Mouse (Mus musculus): ENCODE measurements around the gene Tmcc2.

The Tmcc2 gene

GRCm38 (mm10) chr1:132390691-132391579, at the start of gene Tmcc2:
Gene Tmcc2, minus strand, starts transcription at chr1:132391281.
- DNase-seq = peak; percentile 55

- no peak for DNase-seq
These were observed 46.3 kb upstream of the Tmcc2 start for GRCm38 (mm10) chr1:132437389-132437788.

- no peak for DNase-seq
These were observed 45.9 kb upstream of the Tmcc2 start for GRCm38 (mm10) chr1:132436960-132437359.

- no peak for DNase-seq
These were observed 45.4 kb upstream of the Tmcc2 start for GRCm38 (mm10) chr1:132436320-132436958.

- no peak for DNase-seq
These were observed 43.0 kb upstream of the Tmcc2 start for GRCm38 (mm10) chr1:132434032-132434431.

GRCm38 (mm10) chr1:132433349-132433748, 42.3 kb upstream of the Tmcc2 start:
- DNase-seq = peak; percentile 11

- peak; percentile 44 for DNase-seq
These were observed 40.6 kb upstream of the Tmcc2 start for GRCm38 (mm10) chr1:132431716-132432115.

- DNase-seq = no peak
These were observed 39.7 kb upstream of the Tmcc2 start for GRCm38 (mm10) chr1:132430818-132431217.

- DNase-seq = no peak
These were observed 34.5 kb upstream of the Tmcc2 start for GRCm38 (mm10) chr1:132425600-132425999.

- DNase-seq = no peak
These were observed 32.0 kb upstream of the Tmcc2 start for GRCm38 (mm10) chr1:132422912-132423696.

- DNase-seq = no peak
These were observed 29.6 kb upstream of the Tmcc2 start for GRCm38 (mm10) chr1:132420662-132421061.

GRCm38 (mm10) chr1:132420206-132420605, 29.1 kb upstream of the Tmcc2 start:
- DNase-seq = no peak

GRCm38 (mm10) chr1:132417319-132418251, 26.5 kb upstream of the Tmcc2 start, which contains the start of gene Dstyk:
Gene Dstyk, plus strand, starts transcription at chr1:132417555.
- DNase-seq = peak; percentile 88

- DNase-seq = no peak
These were observed 25.8 kb upstream of the Tmcc2 start for GRCm38 (mm10) chr1:132416943-132417290.

GRCm38 (mm10) chr1:132416244-132416942, 25.3 kb upstream of the Tmcc2 start:
- DNase-seq = no peak

GRCm38 (mm10) chr1:132410657-132411056, 19.6 kb upstream of the Tmcc2 start:
- DNase-seq = no peak

GRCm38 (mm10) chr1:132401843-132402242, 10.8 kb upstream of the Tmcc2 start:
- DNase-seq = no peak

GRCm38 (mm10) chr1:132400538-132400937, 9.5 kb upstream of the Tmcc2 start:
- no peak for DNase-seq

GRCm38 (mm10) chr1:132396705-132397104, 5.6 kb upstream of the Tmcc2 start:
- no peak for DNase-seq

GRCm38 (mm10) chr1:132392872-132393271, 1.8 kb upstream of the Tmcc2 start:
- DNase-seq = no peak

- DNase-seq = peak; percentile 71
These were observed 520 bp upstream of the Tmcc2 start for GRCm38 (mm10) chr1:132391580-132392022.
